Mouse (Mus musculus) neural tube, embryonic 10.5 days (tissue): ENCODE results near the gene Cald1.

ENCODE experiments used
- DNase-seq: peaks from one replicate; pipeline ENCODE4 v3.0.0-alpha.2; 2017; ENCODE audit warnings: low spot score; ENCODE audit errors: extremely low spot score

Cald1 gene

GRCm38 (mm10) chr6:34716888-34717635 lies 118.8 kb downstream of the Cald1 start:
- no peak for DNase-seq

DNA sequence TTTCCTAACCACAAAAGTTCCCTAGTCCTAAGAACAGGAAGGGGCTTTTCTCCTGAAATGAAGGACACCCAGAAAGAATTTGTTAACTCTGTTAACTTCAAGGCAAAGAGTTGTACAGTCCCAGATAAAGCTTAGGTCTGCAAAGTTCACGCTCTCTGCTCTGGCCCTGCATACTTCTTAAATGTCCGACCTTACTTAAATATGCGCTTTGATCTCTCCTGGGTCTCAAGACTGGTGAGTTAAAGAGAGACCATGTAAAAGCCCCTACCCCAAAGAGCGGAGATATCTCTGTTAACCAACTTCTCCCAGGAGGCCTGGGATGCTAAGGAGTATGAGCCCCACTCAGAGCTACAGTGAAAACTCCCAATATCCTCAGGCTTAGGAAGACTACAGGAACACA lies 119.4 kb downstream of the Cald1 start:
- no peak for DNase-seq

GRCm38 (mm10) chr6:34719141-34719680 lies 120.9 kb downstream of the Cald1 start:
- DNase-seq = no peak

DNA sequence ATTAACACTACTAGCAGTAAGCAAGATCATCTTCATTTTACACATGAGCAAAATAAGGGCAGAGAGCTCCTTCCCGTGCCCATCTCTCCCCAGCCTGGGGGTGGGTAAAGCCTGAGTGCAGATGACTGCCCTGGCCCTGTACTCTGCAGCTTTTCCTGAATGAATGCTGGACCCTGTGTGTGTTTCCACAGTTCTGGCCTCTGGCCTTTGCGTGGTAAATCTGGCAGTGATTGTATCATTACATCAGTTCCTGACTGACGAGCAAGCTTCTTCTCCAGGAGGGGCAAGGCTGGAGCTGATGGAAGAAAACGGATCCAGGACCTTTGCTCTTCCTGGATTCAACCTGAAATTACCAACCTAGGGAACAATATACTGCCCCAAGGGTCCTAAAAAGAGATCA lies 122.1 kb downstream of the Cald1 start:
- no peak for DNase-seq

GRCm38 (mm10) chr6:34721740-34722139 lies 123.4 kb downstream of the Cald1 start:
- DNase-seq = no peak

DNA sequence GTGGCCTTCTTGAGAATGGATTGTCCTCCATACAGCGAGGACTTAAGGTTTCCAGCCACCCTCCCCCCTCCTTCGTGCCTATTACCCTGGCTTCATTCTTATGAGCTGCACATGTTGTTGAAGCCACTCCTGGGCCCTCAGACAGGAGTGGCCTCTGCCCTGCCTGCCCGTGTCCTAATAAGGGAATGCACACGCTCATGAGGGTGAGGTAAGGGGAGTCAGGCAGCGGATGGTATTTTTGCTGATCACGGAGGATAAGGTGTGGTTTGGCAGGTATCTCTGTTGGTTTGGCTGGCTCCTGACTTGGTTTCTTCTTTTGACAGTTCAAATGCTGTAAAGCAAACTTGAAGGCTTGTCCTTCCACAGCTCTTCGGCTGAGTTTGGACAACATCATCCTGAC lies 124.4 kb downstream of the Cald1 start:
- no peak for DNase-seq

- DNase-seq = no peak
Measured at GRCm38 (mm10) chr6:34723250-34723904, 125.1 kb downstream of the Cald1 start.

DNA sequence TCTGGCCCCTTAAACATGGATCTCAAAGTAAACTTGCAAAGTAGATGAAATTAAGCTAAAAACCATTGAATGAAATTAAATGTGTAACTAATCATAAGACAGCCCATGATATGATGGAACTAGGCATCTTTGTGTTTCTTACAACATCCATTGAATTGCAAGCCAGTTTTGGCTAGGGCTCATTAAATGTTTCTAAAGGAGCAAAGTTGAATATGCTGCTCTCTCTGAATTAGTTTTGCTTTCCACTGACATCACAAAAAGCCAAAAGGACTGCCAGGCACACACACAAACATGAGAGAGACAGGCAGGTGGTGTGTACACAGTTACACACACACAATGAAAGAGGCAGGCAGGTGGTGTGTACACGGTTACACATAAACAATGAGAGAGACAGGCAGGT lies 127.4 kb downstream of the Cald1 start:
- DNase-seq = no peak

DNA sequence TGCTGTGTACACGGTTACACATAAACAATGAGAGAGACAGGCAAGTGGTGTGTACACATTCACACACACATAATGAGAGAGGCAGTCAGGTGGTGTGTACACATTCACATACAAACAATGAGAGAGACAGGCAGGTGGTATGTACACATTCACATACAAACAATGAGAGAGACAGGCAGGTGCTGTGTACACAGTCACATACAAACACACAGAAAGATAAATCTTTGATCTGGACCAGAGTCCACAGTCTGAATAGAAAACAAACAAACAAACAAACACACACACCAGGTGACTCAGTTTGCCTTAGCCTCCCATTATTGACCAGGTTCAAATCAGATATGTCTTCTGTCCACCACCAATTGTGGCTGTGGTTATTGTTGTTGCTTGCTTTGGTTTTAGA lies 127.8 kb downstream of the Cald1 start:
- DNase-seq = no peak

DNA sequence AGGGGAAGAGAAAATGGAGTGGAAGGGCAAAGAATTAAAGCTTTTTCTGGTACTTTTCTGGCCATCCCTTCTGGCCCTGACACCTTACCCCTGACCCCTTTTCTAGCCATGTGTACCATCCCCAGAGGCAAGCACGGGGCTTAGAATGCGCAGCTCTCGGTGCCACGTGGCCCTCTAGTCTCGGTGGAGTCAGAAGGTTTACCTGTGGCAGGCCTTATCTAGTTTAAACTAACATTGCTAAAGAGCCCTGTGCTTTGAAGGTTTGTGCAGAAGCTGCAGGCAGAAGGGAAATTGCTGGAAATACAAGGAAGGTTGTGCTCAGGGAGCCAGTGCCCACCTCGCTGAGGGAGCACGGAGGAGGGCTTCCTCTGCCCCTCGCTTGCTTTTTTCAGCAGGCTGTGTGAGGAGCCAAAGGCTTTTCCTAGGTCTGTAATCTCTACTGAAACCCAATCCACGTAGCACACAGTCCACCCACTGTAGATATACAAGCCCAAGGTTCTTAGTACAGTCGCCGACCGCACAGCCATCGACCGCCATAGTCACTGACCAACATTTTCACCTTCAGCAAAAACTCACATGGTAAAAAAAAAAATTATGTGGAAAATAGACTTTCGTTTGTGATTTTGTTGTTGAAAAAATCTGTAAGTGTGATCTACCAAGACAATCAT lies 129.2 kb downstream of the Cald1 start:
- DNase-seq = no peak

DNA sequence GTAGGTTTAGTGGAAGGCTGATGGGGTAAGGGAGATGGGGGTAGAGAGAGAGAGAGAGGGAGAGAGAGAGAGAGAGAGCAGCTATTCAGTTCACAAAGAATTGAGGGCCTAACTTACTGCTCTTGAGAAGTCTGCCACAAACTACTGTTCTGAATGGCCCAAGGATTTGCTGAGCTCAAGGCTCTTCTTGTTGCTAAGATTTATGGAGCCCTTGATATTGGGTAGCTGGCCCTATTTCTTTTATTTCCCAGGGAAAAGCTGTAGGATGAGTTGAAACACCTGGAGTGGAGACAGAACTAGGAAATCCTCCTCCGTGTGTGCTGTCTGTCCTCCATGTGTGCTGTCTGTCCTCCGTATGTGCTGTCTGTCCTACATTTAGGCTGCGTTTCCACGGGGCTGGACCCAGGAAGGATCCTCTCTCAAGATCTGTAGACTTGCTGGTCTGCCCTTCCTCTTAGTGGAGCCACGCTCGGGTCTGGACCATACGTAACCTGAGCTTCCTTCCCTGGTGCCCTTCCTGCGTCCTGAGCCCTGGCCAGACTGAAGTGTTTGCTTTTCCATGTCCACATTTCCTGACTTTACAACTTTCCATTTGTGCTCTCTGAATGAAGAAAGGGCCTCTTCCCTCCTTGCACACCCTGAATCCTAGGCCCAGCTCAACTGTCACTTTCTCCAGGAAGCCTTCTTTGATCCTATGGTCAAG lies 131.3 kb downstream of the Cald1 start:
- no peak for DNase-seq

DNA sequence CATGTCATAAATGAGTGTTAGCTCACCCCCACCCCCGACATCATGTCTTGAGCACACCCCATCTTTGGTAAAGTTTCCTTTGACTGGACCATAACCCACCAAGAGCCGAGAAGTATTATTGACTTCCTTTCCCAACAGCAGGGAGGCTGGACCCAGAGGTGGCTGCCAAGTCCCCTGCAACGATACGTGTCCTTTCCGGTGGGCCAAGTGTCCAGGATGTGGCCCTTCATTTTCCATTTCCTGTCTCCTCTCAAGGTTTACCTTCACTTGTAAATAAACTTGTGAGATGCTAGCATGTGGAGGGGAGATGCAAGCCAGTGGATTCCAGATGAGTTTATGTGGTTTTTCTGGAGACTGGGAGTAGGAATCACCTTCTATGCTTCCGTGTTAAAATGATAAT lies 132.7 kb downstream of the Cald1 start:
- no peak for DNase-seq

GRCm38 (mm10) chr6:34731529-34731928 lies 133.2 kb downstream of the Cald1 start:
- no peak for DNase-seq

DNA sequence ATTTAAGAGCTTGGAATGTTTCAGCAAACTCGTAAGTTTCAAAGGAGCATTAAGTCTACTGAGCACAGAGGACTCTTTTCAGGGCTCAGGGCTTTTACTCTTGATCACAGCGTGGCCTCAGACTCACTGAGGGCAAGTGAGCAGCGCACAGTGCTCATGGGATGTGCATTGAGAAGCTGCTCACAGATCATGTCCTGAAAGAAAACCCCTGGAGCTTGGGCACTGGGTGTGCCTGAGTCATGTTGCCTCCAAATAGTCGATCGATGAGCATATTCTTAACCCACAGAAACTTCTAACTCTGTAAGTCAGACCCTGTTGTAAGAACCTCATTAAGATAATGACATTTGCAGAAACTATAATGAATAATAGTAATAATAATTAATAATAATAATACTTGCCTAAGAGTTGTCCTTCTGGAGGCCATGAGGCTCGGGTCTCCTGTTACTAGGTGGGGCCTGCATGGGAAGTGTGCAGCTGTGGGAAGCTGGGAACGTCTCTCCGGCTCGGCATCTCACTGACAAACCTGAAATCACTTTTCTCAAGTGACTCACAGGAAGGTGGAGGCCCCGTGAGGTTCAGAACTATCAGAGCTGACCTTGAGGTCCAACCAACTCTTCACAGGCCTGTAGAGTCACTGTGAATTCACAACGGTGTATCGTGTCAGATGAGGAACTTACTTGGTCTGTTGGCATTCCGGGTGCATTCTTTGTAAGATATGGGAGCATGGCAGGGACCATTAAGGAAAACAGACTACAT lies 136.8 kb downstream of the Cald1 start:
- no peak for DNase-seq

- no peak for DNase-seq
Measured at GRCm38 (mm10) chr6:34736934-34737333, 138.6 kb downstream of the Cald1 start.

DNA sequence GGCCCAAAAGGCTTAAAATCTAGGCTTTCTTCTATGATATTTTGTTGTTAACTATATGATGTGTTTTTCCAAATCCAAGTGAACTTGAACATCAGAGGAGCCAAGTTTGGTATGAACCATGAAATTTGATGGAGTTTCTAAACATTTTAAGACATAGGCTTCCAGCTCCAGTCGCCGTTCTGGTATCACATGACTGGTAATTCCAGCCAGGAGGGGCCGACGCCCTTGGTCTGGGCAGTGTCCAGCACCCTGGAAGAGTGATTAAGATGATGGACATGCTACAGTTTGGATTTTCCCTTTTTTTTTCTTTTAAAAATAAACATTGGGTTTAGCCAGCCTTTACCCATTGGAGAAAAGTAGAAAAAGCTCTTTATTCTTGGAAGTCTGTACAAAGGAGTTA lies 145.6 kb downstream of the Cald1 start:
- DNase-seq = no peak

DNA sequence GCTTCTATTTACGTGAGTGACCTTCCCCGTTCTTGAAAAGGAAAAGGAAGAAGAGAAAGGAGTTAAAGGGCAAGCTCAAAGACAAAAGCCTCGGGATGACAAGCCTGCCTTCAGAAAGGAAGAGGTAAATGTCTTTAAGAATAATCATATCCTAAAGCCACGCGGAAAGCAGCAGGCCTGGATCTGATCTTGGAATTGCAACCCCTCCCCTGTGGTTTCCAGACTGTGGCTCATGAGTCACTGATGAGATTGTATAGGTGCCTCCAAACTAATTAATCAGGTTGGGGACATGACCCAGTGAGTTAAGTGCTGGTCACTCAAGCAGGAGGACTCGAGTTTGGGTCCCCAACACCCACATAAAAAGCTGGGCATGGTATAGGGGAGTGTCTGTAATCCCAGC lies 149.5 kb downstream of the Cald1 start:
- no peak for DNase-seq

DNA sequence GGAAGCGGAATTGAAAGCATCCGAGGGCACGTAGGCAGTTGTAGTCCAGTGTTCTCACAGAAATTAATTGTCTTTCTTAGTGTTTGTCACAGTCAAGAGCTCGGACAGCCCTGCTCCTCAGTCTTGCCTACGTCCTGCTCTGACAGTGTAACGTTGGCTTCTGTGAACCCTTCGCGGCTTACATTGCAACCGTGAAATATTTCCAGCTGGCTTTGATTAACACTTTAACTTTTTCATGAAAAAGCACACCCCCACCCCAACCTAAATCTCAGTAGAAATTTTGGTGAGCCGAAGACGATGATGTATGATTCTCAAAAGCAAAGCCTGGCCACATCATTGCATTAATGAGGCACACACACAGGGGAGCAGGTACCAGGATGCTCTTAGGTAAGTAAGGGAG lies 150.3 kb downstream of the Cald1 start:
- no peak for DNase-seq

DNA sequence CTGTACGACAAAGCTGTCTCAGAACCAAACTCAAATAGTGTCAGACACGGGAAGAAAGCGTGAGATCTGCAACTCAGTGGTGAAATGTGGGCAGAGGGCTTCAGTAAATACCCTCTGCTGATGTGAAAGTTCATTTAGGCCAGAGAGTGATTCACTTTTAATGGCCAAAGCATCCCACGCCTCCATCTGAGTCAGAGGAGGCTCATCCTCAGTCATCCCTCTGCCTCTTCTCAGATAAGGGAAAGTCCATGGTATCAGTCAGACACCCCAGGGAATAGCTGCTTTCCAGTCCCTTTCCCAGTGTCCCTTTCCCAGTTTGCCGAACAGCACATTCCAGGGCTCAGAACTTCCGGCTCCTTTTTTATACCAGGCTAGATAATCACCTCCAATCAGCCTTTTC lies 151.2 kb downstream of the Cald1 start:
- no peak for DNase-seq

- no peak for DNase-seq
Measured at GRCm38 (mm10) chr6:34750487-34751120, 152.3 kb downstream of the Cald1 start.

DNA sequence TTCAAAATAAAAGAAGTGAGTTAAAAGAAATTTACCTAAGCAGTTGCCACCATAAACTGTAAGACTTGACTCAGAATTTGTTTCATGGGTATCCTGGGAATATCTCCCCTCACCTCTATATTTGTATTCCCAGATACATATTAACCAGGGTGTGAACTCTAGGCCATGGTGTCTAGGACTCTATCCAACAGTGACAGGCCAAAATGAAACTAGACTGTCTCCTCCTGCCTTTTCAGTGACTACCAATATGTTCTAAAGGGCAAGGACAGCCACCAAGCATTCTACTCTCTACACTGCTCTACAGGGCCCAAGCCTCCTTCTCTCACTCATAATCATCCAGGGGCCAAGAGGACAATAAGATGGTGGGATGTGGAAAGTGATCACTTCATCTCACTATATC lies 153.3 kb downstream of the Cald1 start:
- no peak for DNase-seq
